Mouse (Mus musculus) forebrain, embryonic 14.5 days (tissue): ENCODE measurements around the gene Scml4. TPM values are rescaled to one million over a fixed set of nuclear protein-coding genes. Genes with fewer than 3 reads are reported as not detected.

Experiments
- ATAC-seq: fragments of 200-750 bp; cut with Nextera tagmentation; 2 replicates; pipeline ENCODE4 v1.8.0; 2017; ENCODE audit warnings: mild to moderate bottlenecking, moderate library complexity
- DNase-seq: peaks from one replicate; pipeline ENCODE4 v3.0.0-alpha.2; 2015; ENCODE audit warnings: low spot score
- H3K27ac ChIP-seq: fragments of 300-500 bp; sonication (generic); 2 replicates; pipeline ENCODE4 v1.5.1; 2014; ENCODE audit warnings: low read depth, mild to moderate bottlenecking, control low read depth, low read length, moderate library complexity
- H3K27me3 ChIP-seq: fragments of 300-500 bp; sonication (generic); replicated peaks from 2 replicates; pipeline ENCODE4 v1.6.1; 2014; ENCODE audit warnings: low read length, control low read depth, mixed read lengths; ENCODE audit not compliant: control insufficient read depth, insufficient read depth
- H3K36me3 ChIP-seq: fragments of 300-500 bp; sonication (generic); 2 replicates; pipeline ENCODE4 v1.6.1; 2014; ENCODE audit warnings: low read length, control low read depth; ENCODE audit not compliant: control insufficient read depth, insufficient read depth
- H3K4me1 ChIP-seq: fragments of 300-500 bp; sonication (generic); 2 replicates; pipeline ENCODE4 v1.6.1; 2014; ENCODE audit warnings: antibody characterized with exemption, low read length, control low read depth; ENCODE audit not compliant: control insufficient read depth, insufficient read depth
- H3K4me2 ChIP-seq: fragments of 300-500 bp; sonication (generic); 2 replicates; pipeline ENCODE4 v1.6.1; 2014; ENCODE audit warnings: mild to moderate bottlenecking, control low read depth, low read length
- H3K4me3 ChIP-seq: fragments of 300-500 bp; sonication (generic); 2 replicates; pipeline ENCODE4 v1.5.1; 2014; ENCODE audit warnings: low read depth, low read length, control low read depth
- H3K9ac ChIP-seq: fragments of 300-500 bp; sonication (generic); 2 replicates; pipeline ENCODE4 v1.6.1; 2014; ENCODE audit warnings: mild to moderate bottlenecking, low read length, control low read depth, moderate library complexity
- H3K9me3 ChIP-seq: fragments of 300-500 bp; sonication (generic); replicated peaks from 2 replicates; pipeline ENCODE4 v1.6.1; 2016; ENCODE audit warnings: low read length, control low read depth, mixed read lengths; ENCODE audit not compliant: control insufficient read depth
- WGBS: fragments of 180-500 bp; shearing (Covaris S2); extraction: QIAGEN DNeasy Blood & Tissue Kit; methylation state at CpG from one replicate; pipeline ENCODE4 v1.1.7; 2014; 5-methylcytosine and 5-hydroxymethylcytosine counted together
- polyA plus RNA-seq: library from polyadenylated mRNA; unstranded; fragments of >200 nt; fragmentation: Nextera tagmentation; extraction: Ambion mirVana; gene quantifications from 2 replicates; pipeline ENCODE4 v1.2.1, GENCODE M21; 2014

Scml4 gene
- polyA plus RNA-seq, 1 experiment from 2014 or later = 4.9 TPM

DNA sequence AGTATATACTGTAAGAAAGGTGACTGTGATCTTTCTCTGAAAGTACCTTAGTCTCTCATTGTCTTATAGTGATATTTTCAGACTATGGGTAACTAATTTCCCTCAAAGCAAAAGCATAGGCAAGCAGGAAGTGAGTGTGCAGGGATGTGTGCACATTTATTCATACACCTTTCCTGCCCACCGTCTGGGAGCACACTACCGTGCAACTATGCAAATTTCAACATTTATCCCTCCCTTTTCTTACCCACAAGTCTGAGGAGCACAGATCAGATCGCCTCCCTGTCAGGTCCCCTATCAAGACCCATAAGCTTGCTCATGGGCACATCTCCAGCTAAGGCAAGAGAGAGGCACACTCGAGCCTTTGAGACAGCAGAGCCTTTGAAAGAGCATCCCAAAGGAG, 41.2 kb downstream of the Scml4 start:
- Histone ChIP-seq H3K4me1 (no peaks in the 10 kb centered on the region), H3K9me3 (no peaks in the 10 kb centered on the region), H3K4me3 (no peak overlapping the region), H3K27ac (no peak overlapping the region), H3K27me3 (no peaks in the 10 kb centered on the region), H3K4me2 (no peak overlapping the region), H3K36me3 (no peaks in the 10 kb centered on the region), H3K9ac (no peak overlapping the region)
- WGBS = 73% methylated on average over 4 of the region's 4 CpGs
- ATAC-seq (no peak), DNase-seq (no peak)

DNA sequence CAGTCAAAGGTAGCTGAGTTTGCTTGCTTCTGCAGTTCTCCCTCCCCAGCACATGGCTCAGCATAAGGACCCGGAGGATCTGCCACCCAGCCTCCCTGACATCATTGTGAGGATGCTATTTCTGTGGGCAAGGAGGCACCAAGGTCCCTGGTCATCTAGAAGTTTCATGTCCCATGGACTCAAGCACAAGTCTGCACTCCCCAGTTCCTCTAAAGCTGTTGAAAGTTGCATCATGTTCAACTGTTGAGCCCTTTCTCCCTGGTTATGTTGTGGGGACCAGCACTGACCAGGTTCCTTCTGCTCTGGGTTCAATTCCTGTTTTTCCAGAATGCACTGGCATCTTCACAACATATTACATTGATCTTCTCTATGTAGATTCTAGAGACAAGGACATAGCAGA, 42.9 kb downstream of the Scml4 start:
- WGBS = 81% methylated on average over 1 of the region's 1 CpGs

DNA sequence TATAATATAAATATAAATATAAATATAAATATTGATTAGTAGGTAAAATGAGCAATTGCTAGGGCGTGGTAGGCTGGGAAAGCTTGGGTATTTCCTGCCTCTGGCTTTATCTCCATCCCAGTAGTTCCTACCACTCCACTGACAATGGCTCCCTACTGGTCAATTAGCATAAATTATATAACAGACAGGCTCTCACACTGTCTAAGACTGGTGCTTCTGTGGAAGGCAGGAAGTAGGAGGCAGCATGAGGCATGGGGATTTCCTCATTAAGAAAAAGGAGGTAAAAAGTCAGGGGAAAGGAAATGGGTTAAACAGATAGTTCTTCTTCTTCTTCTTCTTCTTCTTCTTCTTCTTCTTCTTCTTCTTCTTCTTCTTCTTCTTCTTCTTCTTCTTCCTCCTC, 48.4 kb downstream of the Scml4 start:
- H3K9me3 ChIP-seq = no peaks in the 10 kb centered on the region
- 63% methylated on average over 1 of the region's 1 CpGs for WGBS
- H3K27ac ChIP-seq = no peak overlapping the region
- no peak overlapping the region for H3K9ac ChIP-seq
- no peaks in the 10 kb centered on the region; the same call in 1 of the 2 replicates for H3K4me1 ChIP-seq
- H3K4me3 ChIP-seq = no peak overlapping the region
- no peaks in the 10 kb centered on the region for H3K27me3 ChIP-seq
- H3K36me3 ChIP-seq = no peaks in the 10 kb centered on the region
- H3K4me2 ChIP-seq = no peak overlapping the region
- no peak for DNase-seq
- no peak for ATAC-seq

More for the DNA sequence above, 42.9 kb downstream of the Scml4 start:
- Histone ChIP-seq H3K9ac (no peak overlapping the region), H3K27ac (no peak overlapping the region), H3K9me3 (no peaks in the 10 kb centered on the region), H3K27me3 (no peaks in the 10 kb centered on the region), H3K4me1 (no peaks in the 10 kb centered on the region), H3K4me2 (no peak overlapping the region), H3K36me3 (no peaks in the 10 kb centered on the region), H3K4me3 (no peak overlapping the region)
- no peak for ATAC-seq
- DNase-seq = no peak

DNA sequence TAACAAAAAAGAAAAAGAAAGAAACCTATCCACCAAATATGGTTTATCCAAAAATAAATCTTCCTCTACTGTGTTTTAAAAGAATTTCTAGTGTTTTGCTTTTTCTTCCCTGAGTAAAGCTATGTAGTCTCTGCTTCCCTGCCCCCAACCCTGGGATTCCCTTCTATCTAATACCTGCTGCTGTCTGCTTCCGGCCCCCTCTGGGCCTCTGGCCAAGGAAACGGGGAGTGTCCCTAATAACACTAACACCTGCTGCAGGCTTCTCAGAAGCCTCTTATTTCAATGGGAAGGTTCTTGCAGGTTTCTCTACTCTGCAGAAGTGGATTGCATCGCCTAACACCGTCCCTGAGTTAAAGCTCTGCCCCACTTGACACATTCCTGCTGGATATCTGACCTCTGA, 50.4 kb downstream of the Scml4 start:
- H3K4me1 ChIP-seq = no peaks in the 10 kb centered on the region; the same call in 1 of the 2 replicates
- H3K4me3 ChIP-seq = no peak overlapping the region
- H3K27ac ChIP-seq = no peak overlapping the region
- H3K9me3 ChIP-seq = no peaks in the 10 kb centered on the region
- no peak for DNase-seq
- H3K36me3 ChIP-seq = no peaks in the 10 kb centered on the region
- no peaks in the 10 kb centered on the region for H3K27me3 ChIP-seq
- no peak overlapping the region for H3K4me2 ChIP-seq
- 47% methylated on average over 4 of the region's 4 CpGs for WGBS
- H3K9ac ChIP-seq = no peak overlapping the region
- no peak for ATAC-seq

DNA sequence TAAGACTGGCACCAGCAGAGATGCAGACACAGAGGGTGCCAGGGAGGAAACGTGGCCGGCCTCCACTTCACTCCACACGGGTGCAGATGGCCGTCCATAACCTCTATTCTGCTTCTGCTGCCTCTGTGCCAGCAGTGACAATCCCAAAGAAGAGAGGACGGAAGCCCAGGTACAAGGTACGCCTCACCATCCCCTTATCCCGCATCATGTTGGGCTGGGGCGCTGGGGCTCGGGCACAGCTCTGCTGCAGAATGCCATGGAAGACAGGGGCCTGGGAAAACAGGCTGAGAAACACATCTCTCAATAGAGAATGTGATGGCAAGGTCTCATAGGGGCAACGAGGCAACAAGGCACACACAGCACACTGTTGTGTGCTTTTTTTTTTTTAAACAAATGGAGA, 51.9 kb downstream of the Scml4 start:
- no peak overlapping the region for H3K9ac ChIP-seq
- H3K27ac ChIP-seq = no peak overlapping the region
- H3K27me3 ChIP-seq = no peaks in the 10 kb centered on the region
- H3K36me3 ChIP-seq = no peaks in the 10 kb centered on the region
- H3K9me3 ChIP-seq = no peaks in the 10 kb centered on the region
- no peak for DNase-seq
- ATAC-seq = 0 out of 2 replicates have a peak, but pooled peaks have one; percentile 15
- no peak overlapping the region for H3K4me2 ChIP-seq
- H3K4me1 ChIP-seq = no peaks in the 10 kb centered on the region; the same call in 1 of the 2 replicates
- H3K4me3 ChIP-seq = no peak overlapping the region
- 80% methylated on average over 10 of the region's 10 CpGs for WGBS

DNA sequence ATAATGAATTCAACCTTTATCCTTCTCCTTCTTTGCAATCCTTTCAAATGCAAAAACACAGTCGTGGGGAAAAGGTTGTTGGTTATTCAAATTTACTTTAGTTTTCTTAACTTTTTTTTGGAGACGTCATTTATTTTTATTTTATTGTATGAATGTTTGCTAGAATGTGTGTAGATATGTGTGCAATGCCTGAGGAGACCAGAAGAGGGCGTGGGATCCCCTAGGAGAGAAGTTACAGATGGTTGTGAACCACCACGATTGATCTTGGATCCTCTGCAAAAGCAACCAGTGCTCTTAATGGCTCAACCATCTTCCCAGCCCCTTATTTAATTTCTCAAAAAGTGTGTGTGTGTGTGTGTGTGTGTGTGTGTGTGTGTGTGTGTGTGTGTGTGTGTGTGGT, 53.0 kb downstream of the Scml4 start:
- Histone ChIP-seq H3K9me3 (no peaks in the 10 kb centered on the region), H3K4me1 (no peaks in the 10 kb centered on the region; the same call in 1 of the 2 replicates), H3K27ac (no peak overlapping the region), H3K27me3 (no peaks in the 10 kb centered on the region), H3K9ac (no peak overlapping the region), H3K4me3 (no peak overlapping the region), H3K36me3 (no peaks in the 10 kb centered on the region), H3K4me2 (no peak overlapping the region)
- no peak for ATAC-seq
- no peak for DNase-seq
- 36% methylated on average over 4 of the region's 4 CpGs for WGBS

DNA sequence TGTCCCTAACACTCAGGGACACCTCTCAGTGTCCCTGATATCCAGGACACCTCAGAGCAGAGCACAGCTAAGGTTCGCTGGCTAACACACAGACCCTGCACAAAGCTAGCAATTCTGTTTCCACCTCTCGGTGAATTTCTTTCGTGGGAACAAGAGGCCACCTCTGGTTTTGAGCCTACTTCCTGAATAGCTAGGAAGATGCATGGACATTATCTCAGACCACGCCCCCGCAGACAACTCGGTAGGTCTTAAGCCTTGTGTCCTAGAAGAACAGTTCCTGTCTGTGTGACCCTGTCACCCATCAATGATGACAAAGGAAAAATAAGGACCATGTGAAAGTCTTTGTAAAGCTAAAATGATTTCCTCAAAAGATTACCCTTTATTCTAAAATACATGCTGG, 54.0 kb downstream of the Scml4 start:
- Histone ChIP-seq H3K4me2 (no peak overlapping the region), H3K27me3 (no peaks in the 10 kb centered on the region), H3K4me1 (no peaks in the 10 kb centered on the region; the same call in 1 of the 2 replicates), H3K4me3 (no peak overlapping the region), H3K27ac (no peak overlapping the region), H3K9ac (no peak overlapping the region), H3K9me3 (no peaks in the 10 kb centered on the region), H3K36me3 (no peaks in the 10 kb centered on the region)
- ATAC-seq = no peak
- DNase-seq = no peak
- 63% methylated on average over 6 of the region's 6 CpGs for WGBS

DNA sequence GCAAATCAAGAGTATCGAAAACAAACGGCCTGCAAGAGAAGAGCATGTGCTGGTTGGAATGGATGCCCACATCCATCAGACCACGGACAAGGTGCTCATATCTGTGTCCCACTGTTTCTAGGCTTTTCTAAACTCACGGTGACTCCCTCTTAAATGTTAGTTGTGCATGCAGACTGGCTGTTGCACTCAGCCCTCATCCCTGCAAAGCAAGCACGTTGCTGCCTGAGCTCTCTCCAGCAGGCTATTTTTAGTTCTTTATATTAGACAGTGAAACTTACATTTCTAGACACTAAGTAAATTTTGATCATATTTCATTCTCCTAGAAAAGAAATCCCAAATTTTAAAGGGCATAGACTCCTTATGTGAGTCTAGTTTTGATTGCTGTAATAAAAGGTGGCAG, 57.2 kb downstream of the Scml4 start:
- DNase-seq = no peak
- no peak overlapping the region for H3K4me3 ChIP-seq
- H3K9ac ChIP-seq = no peak overlapping the region
- H3K4me2 ChIP-seq = no peak overlapping the region
- ATAC-seq = no peak
- no peaks in the 10 kb centered on the region for H3K36me3 ChIP-seq
- H3K9me3 ChIP-seq = no peaks in the 10 kb centered on the region
- no peaks in the 10 kb centered on the region; the same call in 1 of the 2 replicates for H3K4me1 ChIP-seq
- WGBS = 80% methylated on average over 5 of the region's 5 CpGs
- H3K27me3 ChIP-seq = no peaks in the 10 kb centered on the region
- H3K27ac ChIP-seq = no peak overlapping the region

DNA sequence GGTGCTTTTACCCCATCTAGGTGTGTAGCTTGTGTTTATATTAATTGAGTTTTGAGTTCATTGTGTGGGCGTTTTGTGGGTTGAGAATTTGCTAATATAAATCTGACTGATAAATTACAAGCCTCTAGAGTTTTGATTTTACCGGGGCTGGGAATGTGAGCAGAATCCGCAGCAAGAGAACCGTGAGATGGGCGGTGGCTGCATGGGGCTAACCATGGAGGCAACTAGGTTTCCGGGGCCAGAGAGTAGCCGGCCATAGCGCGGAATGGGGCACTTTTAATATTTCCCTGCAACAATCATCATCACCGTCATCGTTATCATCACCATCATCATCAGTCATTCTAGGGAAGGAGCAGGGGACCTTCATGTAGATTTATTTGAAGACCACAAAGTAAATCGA, 59.6 kb downstream of the Scml4 start:
- Histone ChIP-seq H3K27ac (no peak overlapping the region), H3K27me3 (no peaks in the 10 kb centered on the region), H3K9ac (no peak overlapping the region), H3K36me3 (no peaks in the 10 kb centered on the region), H3K9me3 (no peaks in the 10 kb centered on the region; the same call in 1 of the 2 replicates), H3K4me2 (no peak overlapping the region), H3K4me3 (no peak overlapping the region), H3K4me1 (no peaks in the 10 kb centered on the region)
- ATAC-seq = no peak
- DNase-seq = no peak
- WGBS = 96% methylated on average over 12 of the region's 12 CpGs
